Mouse (Mus musculus) liver, embryonic 12.5 days (tissue): ENCODE data around the gene Olfr718-ps1. TPM values are rescaled to one million over a fixed set of nuclear protein-coding genes. Genes with fewer than 3 reads are reported as not detected.

Experiments used
- ATAC-seq: fragments of 200-750 bp; cut with Nextera tagmentation; 2 replicates; pipeline ENCODE4 v1.8.0; 2017; ENCODE audit warnings: moderate number of reproducible peaks, mild to moderate bottlenecking, moderate library complexity
- H3K27ac ChIP-seq: fragments of 300-500 bp; sonication (generic); 2 replicates; pipeline ENCODE4 v1.5.1; 2016; ENCODE audit warnings: mild to moderate bottlenecking
- H3K27me3 ChIP-seq: fragments of 300-500 bp; sonication (generic); replicated peaks from 2 replicates; pipeline ENCODE4 v1.6.1; 2016; ENCODE audit warnings: mild to moderate bottlenecking, moderate library complexity
- H3K36me3 ChIP-seq: fragments of 300-500 bp; sonication (generic); 2 replicates; pipeline ENCODE4 v1.6.1; 2016; ENCODE audit warnings: mild to moderate bottlenecking, moderate library complexity
- H3K4me1 ChIP-seq: fragments of 300-500 bp; sonication (generic); 2 replicates; pipeline ENCODE4 v1.6.1; 2016
- H3K4me2 ChIP-seq: fragments of 300-500 bp; sonication (generic); 2 replicates; pipeline ENCODE4 v1.6.1; 2016; ENCODE audit warnings: mild to moderate bottlenecking, moderate library complexity
- H3K4me3 ChIP-seq: fragments of 300-500 bp; sonication (generic); 2 replicates; pipeline ENCODE4 v1.5.1; 2016; ENCODE audit warnings: mild to moderate bottlenecking, moderate library complexity
- H3K9ac ChIP-seq: fragments of 300-500 bp; sonication (generic); 2 replicates; pipeline ENCODE4 v1.6.1; 2016; ENCODE audit warnings: mild to moderate bottlenecking, moderate library complexity
- H3K9me3 ChIP-seq: fragments of 300-500 bp; sonication (generic); replicated peaks from 2 replicates; pipeline ENCODE4 v1.6.1; 2016; ENCODE audit warnings: mild to moderate bottlenecking, moderate library complexity
- WGBS: fragments of 180-500 bp; shearing (Covaris S2); methylation state at CpG from one replicate; pipeline ENCODE4 v1.1.7; 2016; ENCODE audit not compliant: insufficient replicate concordance; 5-methylcytosine and 5-hydroxymethylcytosine counted together
- polyA plus RNA-seq: library from polyadenylated mRNA; unstranded; fragments of >200 nt; fragmentation: Nextera tagmentation; extraction: Ambion mirVana; gene quantifications from 2 replicates; pipeline ENCODE4 v1.2.1, GENCODE M21; 2016

Gene Olfr718-ps1
- polyA plus RNA-seq, 1 experiment from 2014 or later, result not detected

GRCm38 (mm10) chr5:143126089-143126488, 21.3 kb downstream of the Olfr718-ps1 start:
- Histone ChIP-seq H3K4me2 (no peak overlapping the region), H3K27me3 (peaks cover 62% of the 10 kb centered on the region), H3K4me3 (no peak overlapping the region), H3K27ac (no peak overlapping the region), H3K9ac (no peak overlapping the region), H3K9me3 (no peaks in the 10 kb centered on the region), H3K4me1 (no peaks in the 10 kb centered on the region), H3K36me3 (no peaks in the 10 kb centered on the region)
- WGBS, result 74% methylated on average over 9 of the region's 9 CpGs
- ATAC-seq, result no peak

GRCm38 (mm10) chr5:143125601-143126000, 21.8 kb downstream of the Olfr718-ps1 start:
- Histone ChIP-seq H3K9ac (no peak overlapping the region), H3K9me3 (no peaks in the 10 kb centered on the region), H3K27ac (no peak overlapping the region), H3K4me2 (no peak overlapping the region), H3K4me3 (no peak overlapping the region), H3K4me1 (no peaks in the 10 kb centered on the region), H3K27me3 (peaks cover 60% of the 10 kb centered on the region), H3K36me3 (no peaks in the 10 kb centered on the region)
- no peak for ATAC-seq
- 64% methylated on average over 7 of the region's 7 CpGs for WGBS

GRCm38 (mm10) chr5:143124805-143125378, 22.5 kb downstream of the Olfr718-ps1 start:
- no peak for ATAC-seq
- no peaks in the 10 kb centered on the region for H3K9me3 ChIP-seq
- H3K36me3 ChIP-seq, result no peaks in the 10 kb centered on the region
- no peak overlapping the region for H3K27ac ChIP-seq
- no peaks in the 10 kb centered on the region for H3K4me1 ChIP-seq
- H3K4me2 ChIP-seq, result no peak overlapping the region
- no peak overlapping the region for H3K9ac ChIP-seq
- 74% methylated on average over 4 of the region's 4 CpGs for WGBS
- H3K27me3 ChIP-seq, result peaks cover 65% of the 10 kb centered on the region
- no peak overlapping the region for H3K4me3 ChIP-seq

GRCm38 (mm10) chr5:143122673-143123072, 24.7 kb downstream of the Olfr718-ps1 start:
- H3K4me2 ChIP-seq, result no peak overlapping the region
- H3K4me1 ChIP-seq, result no peaks in the 10 kb centered on the region
- WGBS, result 30% methylated on average over 1 of the region's 1 CpGs
- no peak overlapping the region for H3K4me3 ChIP-seq
- no peak overlapping the region for H3K9ac ChIP-seq
- no peak overlapping the region for H3K27ac ChIP-seq
- H3K9me3 ChIP-seq, result no peaks in the 10 kb centered on the region
- no peak for ATAC-seq
- H3K27me3 ChIP-seq, result peaks cover 60% of the 10 kb centered on the region
- H3K36me3 ChIP-seq, result no peaks in the 10 kb centered on the region

- 66% methylated on average over 8 of the region's 8 CpGs for WGBS
Measured at GRCm38 (mm10) chr5:143122125-143122524, 25.3 kb downstream of the Olfr718-ps1 start.

GRCm38 (mm10) chr5:143112281-143113246, 34.8 kb downstream of the Olfr718-ps1 start, which contains the start of gene Rnf216:
Rnf216 (minus strand) TSS chr5:143112994.
- H3K4me3 ChIP-seq, result peak within 1 kb of the TSS; percentile 80
- no peaks in the 10 kb centered on the region for H3K27me3 ChIP-seq
- H3K9ac ChIP-seq, result peak within 1 kb of the TSS; percentile 88
- peak; percentile 91 for ATAC-seq
- peaks cover 9% of the 10 kb centered on the region; the same call in 1 of the 2 replicates for H3K36me3 ChIP-seq
- peak within 1 kb of the TSS; percentile 91 for H3K4me2 ChIP-seq
- peak within 1 kb of the TSS; percentile 92 for H3K27ac ChIP-seq
- under 1% methylated on average over 109 of the region's 110 CpGs for WGBS
- peaks cover 49% of the 10 kb centered on the region for H3K4me1 ChIP-seq
- no peaks in the 10 kb centered on the region for H3K9me3 ChIP-seq

More at GRCm38 (mm10) chr5:143122125-143122524, 25.3 kb downstream of the Olfr718-ps1 start:
- H3K9me3 ChIP-seq, result no peaks in the 10 kb centered on the region
- H3K4me3 ChIP-seq, result no peak overlapping the region
- H3K9ac ChIP-seq, result no peak overlapping the region
- no peak overlapping the region for H3K27ac ChIP-seq
- H3K36me3 ChIP-seq, result no peaks in the 10 kb centered on the region
- no peak for ATAC-seq
- peaks cover 54% of the 10 kb centered on the region for H3K27me3 ChIP-seq
- no peak overlapping the region for H3K4me2 ChIP-seq
- no peaks in the 10 kb centered on the region for H3K4me1 ChIP-seq

- Histone ChIP-seq H3K4me1 (peaks cover 68% of the 10 kb centered on the region), H3K36me3 (peaks cover 9% of the 10 kb centered on the region; the same call in 1 of the 2 replicates), H3K27ac (no peak overlapping the region), H3K9me3 (no peaks in the 10 kb centered on the region), H3K4me3 (no peak overlapping the region), H3K4me2 (no peak overlapping the region), H3K27me3 (no peaks in the 10 kb centered on the region), H3K9ac (no peak overlapping the region)
- no peak for ATAC-seq
- 84% methylated on average over 3 of the region's 3 CpGs for WGBS
Measured at GRCm38 (mm10) chr5:143106842-143107241, 40.5 kb downstream of the Olfr718-ps1 start.

- 0 out of 2 replicates have a peak overlapping the region, but pooled peaks have one; percentile 40 for H3K27ac ChIP-seq
- H3K4me1 ChIP-seq, result peaks cover 55% of the 10 kb centered on the region
- ATAC-seq, result no peak
- WGBS, result 84% methylated on average over 2 of the region's 2 CpGs
- no peaks in the 10 kb centered on the region for H3K27me3 ChIP-seq
- no peaks in the 10 kb centered on the region for H3K9me3 ChIP-seq
- H3K4me3 ChIP-seq, result no peak overlapping the region
- no peak overlapping the region for H3K9ac ChIP-seq
- H3K36me3 ChIP-seq, result 0 out of 2 replicates have a peak, but pooled peaks cover under 1% of the 10 kb centered on the region
- H3K4me2 ChIP-seq, result no peak overlapping the region
Measured at GRCm38 (mm10) chr5:143103231-143103630, 44.1 kb downstream of the Olfr718-ps1 start.

- Histone ChIP-seq H3K9ac (peak overlapping the region; percentile 41; the same call in 1 of the 2 replicates), H3K9me3 (no peaks in the 10 kb centered on the region), H3K36me3 (peaks cover 8% of the 10 kb centered on the region), H3K4me3 (no peak overlapping the region), H3K4me1 (peaks cover 41% of the 10 kb centered on the region), H3K27me3 (no peaks in the 10 kb centered on the region), H3K4me2 (peak overlapping the region; percentile 37), H3K27ac (peak overlapping the region; percentile 65)
- no peak for ATAC-seq
- WGBS, result 85% methylated on average over 1 of the region's 1 CpGs
Measured at GRCm38 (mm10) chr5:143101626-143102025, 45.8 kb downstream of the Olfr718-ps1 start.

GRCm38 (mm10) chr5:143095256-143095655, 52.1 kb downstream of the Olfr718-ps1 start:
- H3K36me3 ChIP-seq, result peaks cover 63% of the 10 kb centered on the region
- 86% methylated on average over 7 of the region's 7 CpGs for WGBS
- no peak for ATAC-seq
- no peaks in the 10 kb centered on the region for H3K27me3 ChIP-seq
- H3K9me3 ChIP-seq, result no peaks in the 10 kb centered on the region
- no peak overlapping the region for H3K27ac ChIP-seq
- peaks cover 7% of the 10 kb centered on the region; the same call in 1 of the 2 replicates for H3K4me1 ChIP-seq
- H3K4me3 ChIP-seq, result no peak overlapping the region
- H3K9ac ChIP-seq, result no peak overlapping the region
- H3K4me2 ChIP-seq, result no peak overlapping the region

GRCm38 (mm10) chr5:143092891-143093290, 54.5 kb downstream of the Olfr718-ps1 start:
- 72% methylated on average over 3 of the region's 3 CpGs for WGBS
- ATAC-seq, result no peak
- Histone ChIP-seq H3K4me2 (no peak overlapping the region), H3K27me3 (no peaks in the 10 kb centered on the region), H3K4me1 (no peaks in the 10 kb centered on the region), H3K9ac (no peak overlapping the region), H3K36me3 (peaks cover 83% of the 10 kb centered on the region), H3K4me3 (no peak overlapping the region), H3K9me3 (no peaks in the 10 kb centered on the region), H3K27ac (no peak overlapping the region)

GRCm38 (mm10) chr5:143084898-143085297, 62.5 kb downstream of the Olfr718-ps1 start:
- H3K4me3 ChIP-seq, result no peak overlapping the region
- H3K4me1 ChIP-seq, result no peaks in the 10 kb centered on the region
- ATAC-seq, result no peak
- 66% methylated on average over 4 of the region's 4 CpGs for WGBS
- H3K36me3 ChIP-seq, result peaks cover 95% of the 10 kb centered on the region
- H3K9ac ChIP-seq, result no peak overlapping the region
- no peak overlapping the region for H3K4me2 ChIP-seq
- H3K27ac ChIP-seq, result no peak overlapping the region
- no peaks in the 10 kb centered on the region for H3K9me3 ChIP-seq
- H3K27me3 ChIP-seq, result no peaks in the 10 kb centered on the region
